Mouse (Mus musculus): ENCODE measurements around the gene Tbc1d24. TPM values are rescaled to one million over a fixed set of nuclear protein-coding genes. Genes with fewer than 3 reads are reported as not detected.

The Tbc1d24 gene
- polyA plus RNA-seq, 1 experiment from 2014 or later: 17.8 TPM

DNA sequence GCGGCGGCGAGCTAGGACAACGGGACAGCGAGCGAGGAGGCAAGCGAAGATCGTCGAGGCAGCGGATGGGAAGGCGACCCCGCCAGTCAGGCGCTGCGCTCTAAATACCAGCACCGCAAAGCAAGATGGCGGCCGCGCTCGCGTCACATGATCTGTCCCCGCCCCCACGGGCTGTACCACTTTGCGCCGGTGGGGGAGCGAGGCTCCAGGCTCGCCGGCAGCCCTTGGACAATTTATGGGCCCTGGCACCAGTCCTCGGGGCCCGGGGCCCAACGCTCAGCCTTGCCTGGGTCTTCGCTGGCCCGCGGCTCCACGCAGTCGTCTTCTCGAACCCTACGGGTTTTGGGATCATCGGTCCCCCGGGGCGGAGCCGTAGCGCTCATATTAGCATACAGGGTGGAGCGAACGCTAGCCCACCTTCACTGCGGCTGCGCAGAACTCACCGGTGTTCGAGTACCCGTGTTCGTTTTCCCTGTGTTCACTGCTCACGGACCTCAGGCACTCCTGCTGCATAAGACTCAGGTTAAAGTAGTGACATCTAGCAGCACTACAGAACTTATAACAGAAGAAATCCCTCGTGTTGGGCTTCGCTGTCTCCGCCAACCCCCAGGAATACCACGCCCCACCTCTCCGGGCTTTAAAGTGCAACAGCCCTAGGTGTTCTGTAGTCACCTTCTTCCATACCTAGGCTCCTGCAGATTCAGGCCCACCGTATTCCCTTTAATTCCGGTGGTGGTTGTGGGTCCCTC is 35.9 kb downstream of the Tbc1d24 start, which contains the start of gene Atp6v0c:
Gene Atp6v0c, minus strand, starts transcription at position 386 of the 749 bp plus-strand sequence.
- Histone ChIP-seq H3K9ac (peak within 1 kb of the TSS; percentile 96), H3K4me3 (peak within 1 kb of the TSS; percentile 96), H3K36me3 (peaks cover 27% of the 10 kb centered on the region), H3K4me2 (peak within 1 kb of the TSS; percentile 91), H3K9me3 (no peaks in the 10 kb centered on the region), H3K27ac (replicated peaks) (peak within 1 kb of the TSS; percentile 99), H3K4me1 (replicated peaks) (peaks cover 47% of the 10 kb centered on the region), H3K27me3 (no peaks in the 10 kb centered on the region)
- WGBS: under 1% methylated on average over 58 of the region's 58 CpGs
- peak; percentile 89 for ATAC-seq (ENCODE audit: low read depth)

- Histone ChIP-seq H3K27me3 (no peaks in the 10 kb centered on the region), H3K9ac (peak overlapping the region; percentile 96)
- WGBS: under 1% methylated on average over 40 of the region's 41 CpGs
Measured at GRCm38 (mm10) chr17:24168590-24169277, 36.6 kb downstream of the Tbc1d24 start.

DNA sequence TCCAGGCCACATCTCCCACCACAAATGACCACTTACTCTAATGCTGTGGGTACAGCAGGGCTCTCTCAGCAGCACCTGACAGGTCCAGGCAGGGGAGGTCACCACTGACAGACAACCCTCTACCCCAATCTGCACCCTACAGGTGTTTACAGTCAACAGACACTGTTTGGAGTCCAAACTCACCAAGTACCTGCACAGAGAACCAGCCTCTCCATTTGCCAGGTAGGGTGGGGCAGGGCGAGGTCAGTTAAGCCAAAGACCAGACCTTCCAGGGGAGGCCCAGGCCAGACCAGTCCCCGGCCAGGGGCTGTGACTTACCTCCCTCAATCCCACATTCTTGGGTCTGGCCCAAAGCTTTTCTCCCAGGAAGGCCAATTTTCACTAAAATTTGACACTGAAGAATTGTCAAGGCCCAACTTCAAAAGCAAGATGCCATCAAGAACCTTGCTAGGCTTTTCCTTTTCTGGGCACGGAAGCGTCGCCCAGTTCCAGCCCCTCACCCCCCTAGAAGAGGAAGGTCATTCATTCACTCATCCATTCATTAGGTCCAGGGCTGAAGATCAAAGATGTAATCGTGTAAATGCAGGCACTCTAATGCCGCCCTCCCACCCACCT is 37.4 kb downstream of the Tbc1d24 start:
- ATAC-seq (ENCODE audit: low read depth): no peak
- no peaks in the 10 kb centered on the region for H3K9me3 ChIP-seq
- WGBS: 57% methylated on average over 7 of the region's 7 CpGs

More at GRCm38 (mm10) chr17:24168590-24169277, 36.6 kb downstream of the Tbc1d24 start:
- ATAC-seq (ENCODE audit: low read depth): peak; percentile 72
- no peaks in the 10 kb centered on the region for H3K9me3 ChIP-seq
- peak overlapping the region; percentile 99 for H3K27ac ChIP-seq (replicated peaks)
- peak overlapping the region; percentile 96 for H3K4me3 ChIP-seq
- peaks cover 47% of the 10 kb centered on the region for H3K4me1 ChIP-seq (replicated peaks)
- peak overlapping the region; percentile 91 for H3K4me2 ChIP-seq
- H3K36me3 ChIP-seq: peaks cover 27% of the 10 kb centered on the region

DNA sequence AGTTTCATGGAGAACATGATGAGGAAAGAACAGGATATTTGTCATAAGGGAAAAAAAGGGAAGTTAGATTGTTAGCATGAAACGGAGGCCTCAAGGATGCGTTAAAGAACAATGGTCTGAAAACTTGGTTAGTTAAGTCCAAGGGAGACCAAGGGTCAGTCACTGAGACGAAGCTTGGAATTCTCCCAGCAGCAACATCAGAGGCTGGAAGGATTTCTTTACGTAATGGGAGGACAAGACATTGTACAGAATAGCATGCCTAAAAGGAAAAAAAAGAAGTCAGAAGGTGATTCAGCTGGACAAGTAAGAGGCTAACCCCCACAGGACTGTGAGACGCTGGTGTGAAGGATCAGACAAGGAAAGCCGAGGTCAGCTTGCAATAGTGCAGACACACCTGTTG is 38.2 kb downstream of the Tbc1d24 start:
- H3K27me3 ChIP-seq: no peaks in the 10 kb centered on the region
- peaks cover 27% of the 10 kb centered on the region for H3K36me3 ChIP-seq
- ATAC-seq (ENCODE audit: low read depth): no peak
- peak overlapping the region; percentile 96; the same call in 1 of the 2 replicates for H3K9ac ChIP-seq
- peaks cover 57% of the 10 kb centered on the region for H3K4me1 ChIP-seq (replicated peaks)
- H3K27ac ChIP-seq (replicated peaks): no peak overlapping the region
- WGBS: 90% methylated on average over 6 of the region's 6 CpGs
- H3K4me3 ChIP-seq: peak overlapping the region; percentile 96
- H3K9me3 ChIP-seq: no peaks in the 10 kb centered on the region
- H3K4me2 ChIP-seq: peak overlapping the region; percentile 91

More for the DNA sequence above, 37.4 kb downstream of the Tbc1d24 start:
- H3K4me3 ChIP-seq: peak overlapping the region; percentile 96
- peak overlapping the region; percentile 99 for H3K27ac ChIP-seq (replicated peaks)
- peaks cover 27% of the 10 kb centered on the region for H3K36me3 ChIP-seq
- H3K4me2 ChIP-seq: peak overlapping the region; percentile 91
- peaks cover 48% of the 10 kb centered on the region for H3K4me1 ChIP-seq (replicated peaks)
- peak overlapping the region; percentile 96 for H3K9ac ChIP-seq
- H3K27me3 ChIP-seq: no peaks in the 10 kb centered on the region

- ATAC-seq (ENCODE audit: low read depth): no peak
- Histone ChIP-seq H3K36me3 (peaks cover 33% of the 10 kb centered on the region), H3K27ac (replicated peaks) (no peak overlapping the region), H3K9ac (no peak overlapping the region), H3K27me3 (no peaks in the 10 kb centered on the region), H3K4me1 (replicated peaks) (peaks cover 50% of the 10 kb centered on the region), H3K9me3 (no peaks in the 10 kb centered on the region), H3K4me3 (no peak overlapping the region), H3K4me2 (no peak overlapping the region)
- 84% methylated on average over 11 of the region's 11 CpGs for WGBS
Measured at GRCm38 (mm10) chr17:24164566-24165259, 40.6 kb downstream of the Tbc1d24 start.

DNA sequence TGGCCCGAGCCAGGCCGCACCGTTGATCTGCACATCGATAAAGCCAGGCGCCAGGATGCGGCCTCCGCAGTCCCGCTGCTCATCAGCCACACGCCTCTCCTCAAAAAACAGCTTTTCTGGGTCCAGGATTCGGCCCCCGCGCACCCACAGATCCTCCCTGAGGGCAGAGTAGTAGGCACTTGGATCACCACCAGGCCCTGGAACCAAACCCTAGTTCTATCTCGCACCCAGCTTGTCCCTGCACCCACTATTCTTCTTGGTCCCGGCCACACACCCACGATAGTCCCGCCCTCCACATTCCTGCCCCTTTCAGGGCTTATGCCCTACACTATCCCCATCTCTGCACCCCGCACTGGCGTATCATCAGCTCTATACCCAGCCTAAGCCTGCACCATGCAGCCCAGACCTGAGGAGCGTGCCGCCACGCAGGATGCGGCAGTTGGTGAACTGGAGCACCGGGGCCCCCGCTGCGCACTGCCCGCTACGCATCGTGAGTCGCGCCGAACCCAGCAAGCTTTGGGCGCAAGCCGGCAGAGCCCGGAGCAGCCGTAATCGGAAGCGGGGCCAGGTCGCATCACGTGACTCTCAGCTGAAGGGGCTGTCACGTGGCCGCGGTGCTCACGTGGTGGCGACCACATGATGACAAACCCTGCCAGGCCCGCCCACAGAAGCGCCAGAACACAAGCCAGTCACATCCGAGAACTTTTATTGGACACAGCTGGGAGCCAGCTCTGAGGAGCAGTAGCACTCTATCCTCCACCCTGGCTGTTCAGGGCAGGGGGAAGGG is 42.0 kb downstream of the Tbc1d24 start, which contains the start of gene Amdhd2:
Gene Amdhd2, minus strand, starts transcription at position 591 of the 787 bp plus-strand sequence.
- Histone ChIP-seq H3K36me3 (peaks cover 35% of the 10 kb centered on the region), H3K27ac (replicated peaks) (peak within 1 kb of the TSS; percentile 89), H3K27me3 (no peaks in the 10 kb centered on the region), H3K9ac (peak within 1 kb of the TSS; percentile 92), H3K4me3 (peak within 1 kb of the TSS; percentile 82), H3K9me3 (no peaks in the 10 kb centered on the region), H3K4me1 (replicated peaks) (peaks cover 48% of the 10 kb centered on the region), H3K4me2 (peak within 1 kb of the TSS; percentile 98)
- ATAC-seq (ENCODE audit: low read depth): peak; percentile 91
- under 1% methylated on average over 47 of the region's 47 CpGs for WGBS

DNA sequence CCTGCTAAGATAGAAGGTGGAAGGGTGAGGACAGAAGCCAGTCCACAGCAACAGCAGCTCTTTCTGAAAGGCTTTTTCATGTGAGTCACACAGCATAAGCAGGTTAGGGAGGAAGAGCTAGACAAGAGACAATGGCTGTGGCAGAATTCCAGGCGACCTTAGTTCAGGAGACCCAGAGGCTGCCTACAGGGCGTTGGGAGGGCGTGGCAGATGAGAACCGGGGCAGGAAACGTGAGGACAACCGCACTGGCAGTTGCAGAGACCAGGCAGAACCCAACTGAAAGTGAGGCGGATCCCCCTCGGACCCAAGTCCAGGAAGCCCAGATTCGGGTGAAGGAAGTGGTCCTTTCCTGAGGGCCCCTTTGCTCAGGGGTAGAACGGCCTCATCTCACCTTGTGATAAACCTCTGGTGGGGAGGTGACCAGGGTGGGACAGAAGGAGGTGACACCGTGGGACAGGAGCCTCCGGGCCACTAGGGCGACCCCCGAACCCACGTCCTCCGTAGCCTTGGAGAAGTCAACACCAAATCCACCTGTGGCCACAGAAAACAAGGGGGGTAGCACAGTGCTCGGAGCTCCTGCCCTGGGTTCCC is 42.7 kb downstream of the Tbc1d24 start:
- peak overlapping the region; percentile 82 for H3K4me3 ChIP-seq
- H3K27me3 ChIP-seq: no peaks in the 10 kb centered on the region
- peak; percentile 37 for ATAC-seq (ENCODE audit: low read depth)
- H3K4me1 ChIP-seq (replicated peaks): peaks cover 41% of the 10 kb centered on the region
- peak overlapping the region; percentile 89 for H3K27ac ChIP-seq (replicated peaks)
- WGBS: 27% methylated on average over 17 of the region's 17 CpGs
- peaks cover 40% of the 10 kb centered on the region for H3K36me3 ChIP-seq
- H3K9me3 ChIP-seq: no peaks in the 10 kb centered on the region
- peak overlapping the region; percentile 92 for H3K9ac ChIP-seq
- H3K4me2 ChIP-seq: peak overlapping the region; percentile 98

- ATAC-seq (ENCODE audit: low read depth): no peak
- H3K4me3 ChIP-seq: no peak overlapping the region
- H3K27ac ChIP-seq (replicated peaks): no peak overlapping the region
- whole genome bisulfite sequencing: 79% methylated on average over 5 of the region's 5 CpGs
- H3K9me3 ChIP-seq: no peaks in the 10 kb centered on the region
- peaks cover 29% of the 10 kb centered on the region for H3K4me1 ChIP-seq (replicated peaks)
- H3K4me2 ChIP-seq: no peak overlapping the region
- H3K9ac ChIP-seq: no peak overlapping the region
- no peaks in the 10 kb centered on the region for H3K27me3 ChIP-seq
- peaks cover 40% of the 10 kb centered on the region for H3K36me3 ChIP-seq
Measured at GRCm38 (mm10) chr17:24161466-24161865, 43.9 kb downstream of the Tbc1d24 start.

GRCm38 (mm10) chr17:24157526-24157925 is 47.8 kb downstream of the Tbc1d24 start:
- H3K4me2 ChIP-seq: no peak overlapping the region
- 95% methylated on average over 4 of the region's 4 CpGs for WGBS
- no peak overlapping the region for H3K4me3 ChIP-seq
- no peak overlapping the region for H3K27ac ChIP-seq (replicated peaks)
- H3K4me1 ChIP-seq (replicated peaks): peaks cover 7% of the 10 kb centered on the region
- peaks cover 37% of the 10 kb centered on the region for H3K36me3 ChIP-seq
- no peaks in the 10 kb centered on the region for H3K9me3 ChIP-seq
- no peaks in the 10 kb centered on the region for H3K27me3 ChIP-seq
- H3K9ac ChIP-seq: no peak overlapping the region
- ATAC-seq (ENCODE audit: low read depth): no peak

- no peaks in the 10 kb centered on the region for H3K27me3 ChIP-seq
- H3K9ac ChIP-seq: no peak overlapping the region
- no peak overlapping the region for H3K4me3 ChIP-seq
- H3K9me3 ChIP-seq: no peaks in the 10 kb centered on the region
- no peak for ATAC-seq (ENCODE audit: low read depth)
- 92% methylated on average over 6 of the region's 6 CpGs for WGBS
- no peak overlapping the region for H3K4me2 ChIP-seq
- H3K27ac ChIP-seq (replicated peaks): no peak overlapping the region
- H3K36me3 ChIP-seq: peaks cover 37% of the 10 kb centered on the region
- peaks cover 7% of the 10 kb centered on the region for H3K4me1 ChIP-seq (replicated peaks)
Measured at GRCm38 (mm10) chr17:24157121-24157520, 48.2 kb downstream of the Tbc1d24 start.

DNA sequence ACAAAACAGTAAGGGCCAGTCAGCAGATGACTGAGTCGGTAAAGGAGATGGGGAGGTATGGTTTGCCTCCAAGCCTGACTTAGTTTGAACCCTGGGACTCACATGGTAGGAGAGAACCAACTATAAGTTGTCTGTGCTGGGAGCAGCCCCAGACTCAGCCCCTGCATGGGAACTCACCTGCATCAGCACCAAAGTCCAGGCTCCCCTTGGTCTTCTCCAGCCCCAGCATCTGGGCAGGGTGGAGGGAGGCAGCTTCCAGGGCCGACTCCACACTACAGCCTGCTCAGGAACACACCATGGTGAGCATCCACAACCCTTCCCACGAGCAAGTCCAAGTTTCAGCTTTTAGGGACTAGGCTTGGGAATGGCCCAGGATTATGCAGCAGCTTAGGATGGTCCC is 49.0 kb downstream of the Tbc1d24 start:
- ATAC-seq (ENCODE audit: low read depth): no peak
- Histone ChIP-seq H3K4me3 (no peak overlapping the region), H3K27me3 (no peaks in the 10 kb centered on the region), H3K9me3 (no peaks in the 10 kb centered on the region), H3K9ac (no peak overlapping the region), H3K27ac (replicated peaks) (no peak overlapping the region), H3K4me2 (no peak overlapping the region), H3K36me3 (peaks cover 37% of the 10 kb centered on the region), H3K4me1 (replicated peaks) (peaks cover 9% of the 10 kb centered on the region)
- WGBS: 87% methylated on average over 3 of the region's 3 CpGs
